Mouse (Mus musculus) hindlimb bud, embryonic 11.5 days (tissue): ENCODE results near the gene Calhm6.

ENCODE experiments used
- DNase-seq: peaks from one replicate; pipeline ENCODE4 v3.0.0-alpha.2; 2012; ENCODE audit warnings: low read depth, low spot score; ENCODE audit errors: extremely low spot score

Calhm6 gene

DNA sequence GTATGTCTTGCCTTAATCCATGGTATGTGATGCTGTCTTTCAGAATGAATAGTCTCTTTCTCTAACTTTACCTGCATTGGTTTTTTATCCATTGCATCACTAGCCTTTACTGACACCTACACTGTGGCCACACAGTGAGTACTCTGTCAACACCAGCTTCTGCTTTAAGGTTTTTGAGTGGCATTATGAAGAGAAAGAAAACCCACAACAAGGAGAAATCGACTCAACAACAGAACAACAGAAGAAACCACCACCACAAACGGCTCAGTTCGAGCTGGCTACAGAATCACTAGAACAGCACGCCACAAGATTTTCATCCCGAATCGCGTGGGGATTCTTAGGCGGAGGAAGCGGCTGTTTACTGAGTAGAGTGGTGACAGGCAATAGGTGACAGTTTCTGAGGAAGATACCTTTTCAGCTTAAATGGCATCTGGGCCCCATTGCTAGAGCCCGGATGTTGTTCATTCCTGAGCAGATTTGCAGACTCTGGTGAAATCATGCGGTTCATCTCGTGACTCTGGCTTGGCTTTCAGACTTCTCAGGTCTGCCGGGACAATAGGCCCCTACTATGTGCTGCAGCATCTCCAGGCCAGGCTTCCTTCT lies 16.8 kb downstream of the Calhm6 start:
- DNase-seq, result no peak

GRCm38 (mm10) chr10:34096418-34096883 lies 31.3 kb downstream of the Calhm6 start, which contains the start of gene Calhm5:
Gene Calhm5, minus strand, starts transcription at chr10:34096519.
- DNase-seq, result no peak

- no peak for DNase-seq
Observed at GRCm38 (mm10) chr10:34095964-34096363, 31.8 kb downstream of the Calhm6 start.

DNA sequence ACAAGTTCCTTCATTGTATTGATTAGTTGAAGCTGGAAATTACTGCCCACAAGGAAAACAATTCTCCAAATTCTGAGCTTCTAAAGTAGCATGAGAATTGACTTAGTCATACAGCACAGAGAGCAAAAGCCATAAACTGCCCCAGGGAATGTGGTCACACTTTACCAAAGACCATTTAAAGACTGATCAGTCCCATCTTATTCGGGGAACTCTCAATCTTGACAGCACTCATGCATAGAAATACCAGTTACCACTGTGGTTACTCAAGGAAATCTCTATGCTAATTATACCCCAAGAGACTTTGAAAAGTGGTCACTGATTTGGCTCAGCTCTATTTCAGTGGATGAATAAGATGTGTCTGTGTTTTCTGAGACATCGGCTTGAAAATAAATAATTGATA lies 32.6 kb downstream of the Calhm6 start:
- DNase-seq, result no peak

DNA sequence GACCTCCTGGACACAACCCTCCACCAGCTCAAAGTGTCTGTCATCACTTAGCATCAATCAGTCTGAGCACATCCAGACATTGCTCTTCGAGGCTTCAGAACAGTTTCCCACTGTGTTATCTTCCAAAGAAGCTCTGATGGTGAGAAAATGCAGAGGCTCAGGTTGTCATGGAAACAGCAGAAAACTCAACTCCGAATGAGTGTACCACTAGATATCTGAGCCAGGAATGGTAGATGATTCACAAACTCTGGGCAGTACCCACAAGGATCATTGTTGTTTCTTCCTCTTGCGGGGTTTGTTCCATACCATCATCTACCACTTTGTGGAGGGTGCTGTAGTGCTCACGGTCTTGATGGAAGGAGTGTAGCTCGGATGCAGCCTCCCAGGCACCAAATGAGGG lies 35.9 kb downstream of the Calhm6 start:
- DNase-seq, result no peak

DNA sequence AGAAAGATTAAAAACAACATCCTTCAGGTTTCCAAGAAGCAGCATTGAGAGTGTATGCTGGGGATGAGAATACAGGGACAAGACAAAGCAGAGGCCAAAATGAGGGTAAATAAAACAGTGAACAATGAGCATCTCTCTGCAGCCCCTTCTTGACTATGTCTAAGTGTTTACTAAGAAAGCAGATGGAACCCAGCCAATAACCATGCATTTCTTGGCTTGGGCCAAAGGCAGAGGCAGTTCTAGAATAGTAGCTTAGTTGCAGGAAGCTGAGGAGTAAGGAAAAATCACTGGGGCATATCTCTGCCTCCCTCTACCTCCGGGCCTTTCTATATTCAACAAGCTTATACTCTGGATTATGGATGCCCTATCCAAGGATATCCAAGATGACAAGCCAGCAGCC lies 37.3 kb downstream of the Calhm6 start:
- DNase-seq, result no peak

DNA sequence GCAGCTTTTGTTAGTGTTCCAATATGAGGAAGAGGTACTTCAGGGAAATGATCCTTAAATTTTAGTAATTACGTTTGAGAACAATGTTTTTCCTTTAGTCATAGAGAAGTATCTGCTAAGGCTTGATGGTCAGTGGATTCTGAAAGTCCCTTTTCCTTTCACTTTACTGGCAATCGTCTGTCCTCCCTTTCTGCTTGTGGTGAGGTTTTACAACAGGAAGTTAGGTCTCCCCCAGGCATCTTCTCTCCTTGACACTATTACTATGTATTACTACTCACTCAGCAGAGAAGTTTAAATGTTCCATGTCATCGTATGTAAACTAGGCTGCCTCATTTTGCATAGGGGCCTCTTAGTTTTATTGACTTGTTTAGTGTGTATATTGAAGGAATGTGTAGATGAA lies 38.3 kb downstream of the Calhm6 start:
- no peak for DNase-seq

DNA sequence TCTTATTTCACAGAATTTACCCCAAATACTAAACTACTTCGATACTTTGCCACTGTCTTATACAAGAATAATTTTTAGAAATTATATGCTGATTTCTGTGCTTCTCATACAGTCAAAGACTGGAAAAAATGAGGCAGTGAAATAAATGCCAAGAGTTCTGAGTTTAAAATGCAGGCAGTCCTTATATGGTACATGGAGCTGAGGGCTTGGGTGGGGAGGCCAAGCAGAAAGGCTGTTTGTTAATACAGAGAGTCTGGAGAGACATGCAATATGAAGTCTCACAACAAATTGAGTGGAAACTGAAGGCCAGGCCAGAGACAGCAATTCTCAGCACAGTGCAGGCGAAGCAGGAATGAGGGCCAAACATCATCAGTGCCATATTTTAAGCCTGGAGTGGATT lies 39.3 kb downstream of the Calhm6 start:
- no peak for DNase-seq

DNA sequence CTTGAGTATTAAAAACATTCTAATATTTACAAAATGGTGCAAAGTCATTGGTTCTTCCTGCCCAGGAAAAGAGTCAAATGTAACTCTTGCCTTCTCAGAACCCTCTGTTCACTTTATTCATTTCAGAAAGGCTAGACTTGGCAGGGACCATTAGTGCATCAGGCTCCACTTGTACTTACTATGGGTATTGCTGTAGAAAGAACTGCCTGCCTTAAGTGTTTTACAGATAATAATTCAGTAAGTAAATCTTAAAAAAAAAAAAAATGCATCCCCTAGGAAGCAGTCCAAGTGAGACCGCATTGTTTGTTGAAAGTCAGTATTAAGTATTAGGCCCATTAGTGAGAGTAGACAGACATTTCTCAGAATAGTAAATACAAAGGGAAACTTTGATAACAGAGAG lies 41.3 kb downstream of the Calhm6 start:
- no peak for DNase-seq
